Mouse (Mus musculus): ENCODE data around the gene Pcnt.

The Pcnt gene

GRCm38 (mm10) chr10:76442178-76443088 lies at the start of gene Pcnt:
Gene Pcnt, minus strand, starts transcription at chr10:76442786.
- POLR2A ChIA-PET, result interaction anchor here (0.6 to 2.0 kb wide), 24 partner anchors 8 to 337 kb away, joined by 3 to 14 read pairs (median 3); partner anchors contain the start of gene Dip2a (in 1 of the 4)

GRCm38 (mm10) chr10:76489205-76489604 lies 46.6 kb upstream of the Pcnt start:
- CTCF ChIA-PET, result interaction anchor here in 2 of 4 experiments (0.6 to 1.2 kb wide), 2 partner anchors 34 to 631 kb away, joined by 3 read pairs; no protein-coding TSS in a partner anchor
- POLR2A ChIA-PET, result interaction anchor here in 2 of 4 experiments (0.7 to 1.8 kb wide), 6 partner anchors 8 to 44 kb away, joined by 3 to 7 read pairs (median 4); no protein-coding TSS in a partner anchor

More at GRCm38 (mm10) chr10:76442178-76443088, at the start of gene Pcnt:
- CTCF ChIA-PET, result interaction anchor here in 3 of 4 experiments (0.6 to 1.0 kb wide), 3 partner anchors 12 to 839 kb away, joined by 3 read pairs; no protein-coding TSS in a partner anchor

GRCm38 (mm10) chr10:76488265-76488664 lies 45.7 kb upstream of the Pcnt start:
- ChIA-PET CTCF (no interaction called here), POLR2A (interaction anchor here in 1 of 4 experiments (0.7 to 5.0 kb wide), 11 partner anchors 9 to 74 kb away, joined by 3 to 22 read pairs (median 3); no protein-coding TSS in a partner anchor)

- CTCF ChIA-PET, result interaction anchor here in 2 of 4 experiments (0.6 to 1.7 kb wide), 3 partner anchors 21 to 77 kb away, joined by 3 to 5 read pairs (median 4); no protein-coding TSS in a partner anchor
- POLR2A ChIA-PET, result interaction anchor here in 1 of 4 experiments (0.6 to 5.0 kb wide), 4 partner anchors 9 to 587 kb away, joined by 4 to 22 read pairs (median 4); no protein-coding TSS in a partner anchor
These were observed 43.7 kb upstream of the Pcnt start for GRCm38 (mm10) chr10:76486302-76486701.

GRCm38 (mm10) chr10:76481480-76481879 lies 38.9 kb upstream of the Pcnt start:
- ChIA-PET CTCF (interaction anchor here in 3 of 4 experiments (0.8 to 2.2 kb wide), 5 partner anchors 12 to 252 kb away, joined by 3 to 7 read pairs (median 4); no protein-coding TSS in a partner anchor), POLR2A (interaction anchor here in 3 of 4 experiments (0.7 to 2.7 kb wide), 18 partner anchors 8 to 42 kb away, joined by 3 to 8 read pairs (median 4); partner anchors contain the start of genes Ybey (in 3 of the 3) and Mcm3ap (in 2 of the 3))

- ChIA-PET CTCF (interaction anchor here in 3 of 4 experiments (0.8 to 2.2 kb wide), 5 partner anchors 13 to 252 kb away, joined by 3 to 7 read pairs (median 4); no protein-coding TSS in a partner anchor), POLR2A (interaction anchor here in 3 of 4 experiments (0.6 to 2.7 kb wide), 20 partner anchors 9 to 64 kb away, joined by 3 to 8 read pairs (median 4); partner anchors contain the start of genes Ybey (in 3 of the 3) and Mcm3ap (in 2 of the 3))
These were observed 38.3 kb upstream of the Pcnt start for GRCm38 (mm10) chr10:76480851-76481250.

- ChIA-PET POLR2A (no interaction called here), CTCF (interaction anchor here in 3 of 4 experiments (0.6 to 0.7 kb wide), 4 partner anchors 51 to 238 kb away, joined by 3 to 8 read pairs (median 4); no protein-coding TSS in a partner anchor)
These were observed 31.2 kb upstream of the Pcnt start for GRCm38 (mm10) chr10:76473759-76474158.

- ChIA-PET CTCF (interaction anchor here in 2 of 4 experiments (0.5 to 1.0 kb wide), 3 partner anchors 11 to 1075 kb away, joined by 3 to 5 read pairs (median 3); no protein-coding TSS in a partner anchor), POLR2A (interaction anchor here in 3 of 4 experiments (0.6 to 2.0 kb wide), 6 partner anchors 10 to 29 kb away, joined by 3 to 8 read pairs (median 4); no protein-coding TSS in a partner anchor)
These were observed 25.9 kb upstream of the Pcnt start, which contains the start of the genes Mcm3ap and Ybey for GRCm38 (mm10) chr10:76468203-76469162. Gene Mcm3ap, plus strand, starts transcription at chr10:76468927. Gene Ybey, minus strand, starts transcription at chr10:76469114.

GRCm38 (mm10) chr10:76462721-76463120 lies 20.1 kb upstream of the Pcnt start:
- ChIA-PET CTCF (interaction anchor here in 2 of 4 experiments (1.0 to 1.6 kb wide), 3 partner anchors 8 to 15 kb away, joined by 4 to 5 read pairs (median 4); no protein-coding TSS in a partner anchor), POLR2A (interaction anchor here in 3 of 4 experiments (1.0 to 3.7 kb wide), 15 partner anchors 9 to 71 kb away, joined by 3 to 14 read pairs (median 5); partner anchors contain the start of genes AC141477.1 (in 2 of the 3), Pcnt (in 2 of the 3) and Lss (in 1 of the 3))

- POLR2A ChIA-PET, result interaction anchor here in 3 of 4 experiments (0.6 to 3.7 kb wide), 16 partner anchors 10 to 71 kb away, joined by 3 to 14 read pairs (median 5); partner anchors contain the start of genes AC141477.1 (in 2 of the 3), Pcnt (in 2 of the 3) and Lss (in 1 of the 3)
- CTCF ChIA-PET, result interaction anchor here in 2 of 4 experiments (0.7 to 1.6 kb wide), 3 partner anchors 8 to 51 kb away, joined by 3 to 5 read pairs (median 4); no protein-coding TSS in a partner anchor
These were observed 19.7 kb upstream of the Pcnt start for GRCm38 (mm10) chr10:76462312-76462711.

- POLR2A ChIA-PET, result interaction anchor here in 2 of 4 experiments (0.7 to 1.4 kb wide), 7 partner anchors 10 to 946 kb away, joined by 3 to 5 read pairs (median 4); no protein-coding TSS in a partner anchor
- CTCF ChIA-PET, result no interaction called here
These were observed 18.7 kb upstream of the Pcnt start for GRCm38 (mm10) chr10:76461255-76461654.

- ChIA-PET CTCF (interaction anchor here in 3 of 4 experiments (0.5 to 1.4 kb wide), 17 partner anchors 8 to 1247 kb away, joined by 3 to 9 read pairs (median 4); partner anchors contain the start of gene AC141477.1 (in 1 of the 3)), POLR2A (interaction anchor here in 3 of 4 experiments (0.6 to 1.0 kb wide), 5 partner anchors 10 to 191 kb away, joined by 3 to 4 read pairs (median 3); partner anchors contain the start of gene Pcnt (in 1 of the 3))
These were observed 12.7 kb upstream of the Pcnt start for GRCm38 (mm10) chr10:76455289-76455688.

GRCm38 (mm10) chr10:76448851-76449250 lies 6.3 kb upstream of the Pcnt start, which contains the start of gene 2610028H24Rik:
Gene 2610028H24Rik, plus strand, starts transcription at chr10:76449081.
- POLR2A ChIA-PET, result interaction anchor here in 2 of 4 experiments (0.6 to 2.9 kb wide), 4 partner anchors 9 to 28 kb away, joined by 3 to 11 read pairs (median 6); no protein-coding TSS in a partner anchor

GRCm38 (mm10) chr10:76447406-76448229 lies 5.0 kb upstream of the Pcnt start:
- CTCF ChIA-PET, result interaction anchor here in 1 of 4 experiments (1.0 to 1.1 kb wide), 2 partner anchors 15 to 285 kb away, joined by 4 to 5 read pairs; no protein-coding TSS in a partner anchor
- POLR2A ChIA-PET, result interaction anchor here in 3 of 4 experiments (0.5 to 2.9 kb wide), 17 partner anchors 8 to 102 kb away, joined by 3 to 11 read pairs (median 3); partner anchors contain the start of gene Dip2a (in 1 of the 3)

More at GRCm38 (mm10) chr10:76448851-76449250, 6.3 kb upstream of the Pcnt start, which contains the start of gene 2610028H24Rik:
- CTCF ChIA-PET, result interaction anchor here in 1 of 4 experiments (0.8 kb wide), 1 partner anchor 64 kb away, joined by 3 read pairs; no protein-coding TSS in a partner anchor

Measured in embryonic stem cell, embryonic (primary cell).